Mouse (Mus musculus) bone marrow macrophage, adult 2 months (primary cell): Measurements from ENCODE around the gene Abce1.

Source experiments
- CTCF ChIP-seq: IDR thresholded peaks from 2 replicates; pipeline ENCODE4 v1.5.1; 2012; ENCODE audit warnings: low read depth, mild to moderate bottlenecking, low read length, moderate library complexity
- POLR2A ChIP-seq: IDR thresholded peaks from 2 replicates; pipeline ENCODE4 v1.6.1; 2012; ENCODE audit warnings: mild to moderate bottlenecking, low read depth, low read length, borderline replicate concordance

- TF ChIP-seq CTCF (no peak), POLR2A (no peak)
Observed at GRCm38 (mm10) chr8:79727900-79728299, 16.4 kb upstream of the Abce1 start.
